Mouse (Mus musculus) megakaryocyte-erythroid progenitor cell, adult 5 weeks (primary cell): ENCODE results near the gene Adprh. TPM values are rescaled to one million over a fixed set of nuclear protein-coding genes. Genes with fewer than 3 reads are reported as not detected.

Source experiments
- polyA plus RNA-seq: library from polyadenylated mRNA; stranded (reverse); fragments of >175 nt; gene quantifications from 2 replicates; pipeline ENCODE4 v1.2.3, GENCODE M21; 2012

Adprh gene
- polyA plus RNA-seq: 168 and 179 TPM in 2 replicates

DNA sequence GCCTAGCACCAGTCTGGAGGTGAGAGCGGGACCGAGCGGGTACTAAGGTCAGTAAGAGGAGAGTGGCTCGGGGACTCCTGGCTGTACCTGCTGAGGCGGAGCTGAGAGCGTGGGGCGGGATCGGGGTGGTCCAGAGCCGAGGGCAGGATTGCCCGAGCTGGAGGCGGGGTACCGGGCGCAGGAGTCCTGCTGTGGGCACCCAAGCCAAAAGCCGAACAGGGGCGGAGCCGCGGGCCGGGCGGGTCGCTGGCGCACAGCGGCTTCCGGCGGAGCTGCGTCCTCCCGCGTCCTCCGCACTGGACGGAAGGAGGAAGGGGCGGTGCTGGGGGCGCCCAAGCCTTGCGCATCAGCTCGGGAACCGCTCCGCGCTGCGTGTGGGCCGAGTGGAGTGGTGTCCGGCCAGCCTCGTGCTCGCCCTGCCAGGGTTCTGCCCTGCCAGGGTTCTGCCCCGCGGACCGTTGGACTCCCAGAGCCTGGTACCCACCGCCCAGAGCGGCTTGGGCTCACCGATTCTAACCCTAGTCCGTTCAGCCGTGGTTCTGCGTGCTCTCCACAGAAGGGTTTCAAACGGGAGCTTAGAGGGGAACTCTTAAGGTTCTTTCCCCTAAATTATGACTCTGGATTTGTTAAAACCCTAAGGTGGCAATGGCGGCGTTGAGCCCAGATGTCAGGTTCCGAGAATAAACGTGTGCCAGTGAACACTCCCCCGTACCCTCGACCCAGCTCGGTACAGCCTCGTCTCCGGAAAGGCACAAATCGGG is at the start of gene Adprh:
Gene Adprh (minus strand): TSS at position 262 of the 761 bp plus-strand sequence.

DNA sequence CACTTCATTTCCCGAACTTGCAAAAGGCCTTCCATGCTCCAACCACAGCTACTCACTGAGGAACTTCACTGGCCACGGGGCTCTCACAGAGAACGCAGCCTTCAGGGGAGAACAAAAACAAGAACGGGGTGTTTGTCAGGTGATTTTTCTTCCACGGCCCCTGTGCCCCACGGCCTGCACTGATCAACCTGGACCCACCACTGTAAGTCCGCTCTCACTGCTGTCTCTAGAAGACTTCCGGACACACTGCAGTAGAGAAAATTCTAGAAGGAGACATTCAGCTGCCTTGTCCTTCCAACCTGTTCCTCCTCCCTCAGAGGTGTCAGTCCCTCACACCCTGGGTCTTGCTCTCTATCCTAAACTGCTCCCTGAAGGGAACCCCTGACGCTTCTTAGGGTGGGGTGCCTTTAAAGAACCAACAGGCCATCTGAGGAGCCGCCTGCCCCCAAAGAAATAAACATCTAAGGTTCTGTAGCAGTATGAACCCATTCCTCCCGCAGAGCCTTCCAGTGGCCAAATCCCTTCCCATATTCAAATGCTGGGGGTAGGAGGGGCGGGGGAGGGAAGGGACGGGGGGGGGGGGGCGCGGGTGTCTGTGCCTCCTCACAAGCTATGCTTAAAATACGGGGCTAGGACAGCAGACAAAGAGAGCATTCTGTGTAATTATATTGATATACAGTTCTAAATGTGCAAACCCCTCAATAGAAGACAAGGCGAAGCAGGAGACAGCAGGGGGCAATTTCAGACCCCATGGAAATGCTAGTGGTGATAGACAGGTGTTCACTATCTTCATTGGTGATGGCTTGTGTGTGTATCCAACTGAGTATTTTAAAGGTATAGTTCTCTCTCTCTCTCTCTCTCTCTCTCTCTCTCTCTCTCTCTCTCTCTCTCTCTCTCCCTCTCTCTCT is 3.3 kb upstream of the Adprh start, which contains the start of gene Cd80:
Gene Cd80 (plus strand): TSS at position 51 of the 908 bp plus-strand sequence.

DNA sequence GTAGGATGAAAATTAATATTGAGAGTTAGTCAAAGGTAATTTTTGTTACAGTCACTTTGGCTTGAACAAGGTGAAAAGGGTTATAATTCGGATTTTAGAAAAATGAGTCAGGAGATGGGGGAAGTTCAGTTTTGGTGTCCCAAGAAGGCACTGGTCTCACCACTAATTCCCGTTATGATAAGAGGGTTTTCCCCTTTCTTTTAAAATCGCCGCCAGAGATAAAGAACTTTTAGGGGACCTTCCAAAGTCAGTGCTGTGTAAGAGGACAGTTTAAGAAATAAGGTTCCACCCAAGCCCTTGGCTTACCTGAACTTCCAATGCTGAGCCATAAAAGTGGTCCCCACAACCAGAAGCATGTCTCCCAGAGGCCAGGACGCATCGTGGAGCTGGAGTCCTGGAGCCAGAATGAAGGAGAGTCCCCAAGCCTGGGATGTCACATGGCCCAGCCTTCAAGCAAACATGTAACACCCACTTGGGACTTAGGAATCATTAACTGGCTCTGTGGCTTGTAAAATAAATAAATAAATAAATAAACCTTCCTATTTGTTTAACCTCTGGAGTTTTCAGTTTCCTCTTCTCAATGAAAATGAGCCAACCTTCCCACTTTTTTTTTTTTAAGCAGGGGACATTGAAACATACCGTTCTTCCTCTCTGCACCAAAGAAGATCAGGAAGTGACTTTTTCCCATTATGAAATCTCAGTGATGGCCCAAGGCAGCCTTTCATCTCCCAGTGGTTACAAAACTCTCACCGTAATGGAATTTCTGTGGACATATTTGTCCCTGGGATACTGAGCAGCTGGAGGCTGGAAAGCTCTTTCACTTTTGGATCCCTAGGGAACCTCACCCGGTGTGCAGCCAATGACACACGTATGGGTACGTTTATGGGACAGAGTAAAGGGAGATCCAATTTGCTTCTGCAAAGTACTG is 19.7 kb downstream of the Adprh start, which contains the start of gene Pla1a:
Gene Pla1a (minus strand): TSS at position 648 of the 928 bp plus-strand sequence.

Other genes starting within 250 kb of the Adprh start
- not detected in 2 replicates for gene Nr1i2, start 157.9 kb downstream of the Adprh start, polyA plus RNA-seq
- gene Maats1, start 110.6 kb downstream of the Adprh start, polyA plus RNA-seq: 0.09 TPM in 1 of 2 replicates, not detected in the other
- gene Cox17, start 105.7 kb downstream of the Adprh start, polyA plus RNA-seq: 81.9 and 143 TPM in 2 replicates
- gene Gm21987, start 105.7 kb downstream of the Adprh start, polyA plus RNA-seq: 505 and 528 TPM in 2 replicates
- 0.60 and 1.5 TPM in 2 replicates for gene Popdc2, start 90.5 kb downstream of the Adprh start, polyA plus RNA-seq
- not detected in 2 replicates for gene Pla1a, start 19.6 kb downstream of the Adprh start, polyA plus RNA-seq
- 0.09 and 0.50 TPM in 2 replicates for gene Cd80, start 2.9 kb upstream of the Adprh start, polyA plus RNA-seq
- 19.6 and 24.6 TPM in 2 replicates for gene Timmdc1, start 70.0 kb upstream of the Adprh start, polyA plus RNA-seq
- gene Poglut1, start 97.6 kb upstream of the Adprh start, polyA plus RNA-seq: 8.7 and 9.7 TPM in 2 replicates
- gene Tmem39a, start 106.0 kb upstream of the Adprh start, polyA plus RNA-seq: 29.0 and 33.1 TPM in 2 replicates